Mouse (Mus musculus): ENCODE data around the gene Padi3. TPM values are rescaled to one million over a fixed set of nuclear protein-coding genes. Genes with fewer than 3 reads are reported as not detected.

Gene Padi3
- polyA plus RNA-seq, 1 experiment = 2.8 TPM

- H3K27me3 ChIP-seq (ENCODE audit: control insufficient read depth, insufficient read depth, insufficient read length) = no peaks in the 10 kb centered on the region
- TF ChIP-seq TCF3 (IDR thresholded peaks at IDR 0.05; ENCODE audit: insufficient read length, low read depth) (no peak), CEBPB (IDR thresholded peaks at IDR 0.05; ENCODE audit: insufficient read depth, poor library complexity, severe bottlenecking) (no peak), REST (IDR thresholded peaks at IDR 0.05; ENCODE audit: insufficient read depth, insufficient read length) (no peak), POLR2AphosphoS2 (IDR thresholded peaks at IDR 0.05; ENCODE audit: insufficient read length, low read depth) (no peak), MYOG (IDR thresholded peaks at IDR 0.05; ENCODE audit: control insufficient read depth in 1 of 3, insufficient read depth in 1 of 3, insufficient read length in 2 of 3, low read depth in 2 of 3) (no peak), POLR2A (IDR thresholded peaks at IDR 0.05; ENCODE audit: insufficient read length, low read depth) (no peak), TCF12 (IDR thresholded peaks at IDR 0.05; ENCODE audit: insufficient read depth, poor library complexity, severe bottlenecking) (no peak), USF1 (IDR thresholded peaks at IDR 0.05; ENCODE audit: low read depth) (no peak), SRF (IDR thresholded peaks at IDR 0.05; ENCODE audit: control insufficient read depth, insufficient read length, low read depth) (no peak), MAX (IDR thresholded peaks at IDR 0.05; ENCODE audit: low read depth) (no peak), E2F4 (IDR thresholded peaks at IDR 0.05; ENCODE audit: insufficient read depth) (no peak), MYOD1 (IDR thresholded peaks at IDR 0.05; ENCODE audit: control insufficient read depth in 1 of 3, insufficient read length in 2 of 3, low read depth in 2 of 3) (no peak)
- H3K4me3 ChIP-seq = no peak overlapping the region
- H3ac ChIP-seq (ENCODE audit: control insufficient read depth, insufficient read length) = no peak overlapping the region
- no peaks in the 10 kb centered on the region for H3K79me2 ChIP-seq (ENCODE audit: control insufficient read depth, insufficient read depth)
- H3K36me3 ChIP-seq (ENCODE audit: control insufficient read depth, insufficient read depth) = no peaks in the 10 kb centered on the region
- no peak overlapping the region for H3K4me2 ChIP-seq (ENCODE audit: low read depth)
These were observed 33.3 kb upstream of the Padi3 start for GRCm38 (mm10) chr4:140843670-140844280.

DNA sequence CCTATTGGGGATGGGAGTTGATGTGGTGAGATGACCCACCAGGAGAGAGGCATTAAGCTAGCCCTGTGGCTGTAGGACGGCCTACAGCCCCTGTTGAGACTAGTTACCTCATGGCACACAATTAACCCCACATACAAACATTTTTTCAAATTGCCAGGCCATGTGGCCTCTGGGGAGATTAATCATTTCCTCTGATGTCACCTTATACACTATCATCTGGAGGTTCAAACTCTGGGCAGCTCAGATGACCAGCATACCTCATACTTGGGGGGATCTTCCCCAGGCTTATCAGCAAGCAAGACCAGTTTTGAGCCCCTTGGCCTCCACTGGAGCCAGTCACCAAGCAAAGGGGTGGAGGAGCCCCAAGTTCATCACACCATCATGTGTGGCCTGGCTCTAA lies 32.5 kb upstream of the Padi3 start:
- Histone ChIP-seq H3K79me2 (ENCODE audit: control insufficient read depth, insufficient read depth) (no peaks in the 10 kb centered on the region), H3K4me2 (ENCODE audit: low read depth) (no peak overlapping the region), H3K4me3 (no peak overlapping the region), H3K36me3 (ENCODE audit: control insufficient read depth, insufficient read depth) (no peaks in the 10 kb centered on the region), H3ac (ENCODE audit: control insufficient read depth, insufficient read length) (no peak overlapping the region), H3K27me3 (ENCODE audit: control insufficient read depth, insufficient read depth, insufficient read length) (no peaks in the 10 kb centered on the region)
- TF ChIP-seq MYOG (IDR thresholded peaks at IDR 0.05; ENCODE audit: control insufficient read depth in 1 of 3, insufficient read depth in 1 of 3, insufficient read length in 2 of 3, low read depth in 2 of 3) (no peak), REST (IDR thresholded peaks at IDR 0.05; ENCODE audit: insufficient read depth, insufficient read length) (no peak), USF1 (IDR thresholded peaks at IDR 0.05; ENCODE audit: low read depth) (no peak), MYOD1 (IDR thresholded peaks at IDR 0.05; ENCODE audit: control insufficient read depth in 1 of 3, insufficient read length in 2 of 3, low read depth in 2 of 3) (no peak), TCF3 (IDR thresholded peaks at IDR 0.05; ENCODE audit: insufficient read length, low read depth) (no peak), MAX (IDR thresholded peaks at IDR 0.05; ENCODE audit: low read depth) (no peak), E2F4 (IDR thresholded peaks at IDR 0.05; ENCODE audit: insufficient read depth) (no peak), TCF12 (IDR thresholded peaks at IDR 0.05; ENCODE audit: insufficient read depth, poor library complexity, severe bottlenecking) (no peak)

GRCm38 (mm10) chr4:140837879-140838278 lies 27.4 kb upstream of the Padi3 start:
- TF ChIP-seq MYOD1 (IDR thresholded peaks at IDR 0.05; ENCODE audit: control insufficient read depth in 1 of 3, insufficient read length in 2 of 3, low read depth in 2 of 3) (peak in 1 of 3 experiments; percentile 15), POLR2AphosphoS2 (IDR thresholded peaks at IDR 0.05; ENCODE audit: insufficient read length, low read depth) (no peak), POLR2A (IDR thresholded peaks at IDR 0.05; ENCODE audit: insufficient read length, low read depth) (no peak), TCF12 (IDR thresholded peaks at IDR 0.05; ENCODE audit: insufficient read depth, poor library complexity, severe bottlenecking) (no peak), SRF (IDR thresholded peaks at IDR 0.05; ENCODE audit: control insufficient read depth, insufficient read length, low read depth) (no peak)
- Histone ChIP-seq H3K4me2 (ENCODE audit: low read depth) (no peak overlapping the region), H3K27me3 (ENCODE audit: control insufficient read depth, insufficient read depth, insufficient read length) (no peaks in the 10 kb centered on the region), H3ac (ENCODE audit: control insufficient read depth, insufficient read length) (no peak overlapping the region), H3K36me3 (ENCODE audit: control insufficient read depth, insufficient read depth) (no peaks in the 10 kb centered on the region), H3K4me3 (no peak overlapping the region), H3K79me2 (ENCODE audit: control insufficient read depth, insufficient read depth) (no peaks in the 10 kb centered on the region)

DNA sequence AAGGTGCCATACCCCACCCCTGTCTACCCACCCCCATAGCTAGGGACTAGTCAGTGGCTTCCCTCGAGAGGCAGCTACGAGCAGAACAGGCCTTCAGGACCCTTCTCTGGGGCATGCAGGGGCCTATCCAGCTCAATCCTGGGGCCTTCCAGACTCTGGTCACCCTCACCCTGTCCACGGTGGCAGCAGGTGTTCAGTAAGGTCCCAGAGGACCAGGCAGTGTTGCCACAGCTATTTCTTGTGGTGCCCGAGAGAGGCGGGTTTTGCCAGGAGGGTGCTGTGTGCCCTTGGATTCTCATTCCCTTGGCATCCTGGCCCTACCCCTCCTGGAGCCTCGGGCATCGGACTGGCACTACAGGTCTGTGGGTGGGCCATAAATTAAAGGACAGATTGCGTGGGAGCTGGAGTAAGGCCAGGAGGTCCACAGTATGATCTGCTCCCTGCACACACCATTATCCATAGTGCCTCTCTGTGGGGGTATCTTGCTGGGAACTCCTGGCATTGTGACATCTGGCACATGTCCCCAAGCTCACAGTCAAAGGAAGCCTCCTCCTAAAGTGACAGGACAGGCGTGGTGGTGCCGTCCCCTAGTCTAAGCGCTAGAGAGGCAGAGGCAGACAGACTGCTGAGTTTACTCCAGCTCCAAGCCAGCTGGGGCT lies 25.9 kb upstream of the Padi3 start:
- peak in 1 of 3 experiments; percentile 66 for TF ChIP-seq MYOG (IDR thresholded peaks at IDR 0.05; ENCODE audit: control insufficient read depth in 1 of 3, insufficient read depth in 1 of 3, insufficient read length in 2 of 3, low read depth in 2 of 3)
- no peak for TF ChIP-seq TCF12 (IDR thresholded peaks at IDR 0.05; ENCODE audit: insufficient read depth, poor library complexity, severe bottlenecking)
- TF ChIP-seq MYOD1 (IDR thresholded peaks at IDR 0.05; ENCODE audit: control insufficient read depth in 1 of 3, insufficient read length in 2 of 3, low read depth in 2 of 3) = peak in 1 of 3 experiments; percentile 79
- Histone ChIP-seq H3K4me3 (no peak overlapping the region), H3K36me3 (ENCODE audit: control insufficient read depth, insufficient read depth) (no peaks in the 10 kb centered on the region)

DNA sequence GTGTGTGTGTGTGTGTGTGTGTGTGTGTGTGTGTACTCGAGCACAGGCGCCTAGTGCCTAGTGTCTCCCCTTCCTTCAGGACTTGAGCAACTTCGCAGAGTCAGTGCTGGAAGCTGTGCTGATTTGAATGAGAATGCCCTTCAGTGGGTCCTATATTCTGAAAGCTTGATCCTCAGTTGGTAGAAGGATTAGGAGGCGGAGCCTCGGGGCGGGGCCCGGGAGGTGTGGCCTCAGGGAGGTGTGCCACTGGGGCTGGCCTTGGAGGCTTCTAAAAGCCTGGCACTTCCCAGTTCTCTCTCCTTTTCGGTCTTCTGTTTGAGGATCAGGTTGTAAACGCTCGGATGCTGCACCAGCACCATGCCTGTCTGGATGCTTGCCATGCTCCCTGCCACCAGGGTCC lies 25.2 kb upstream of the Padi3 start:
- no peak overlapping the region for H3K4me3 ChIP-seq
- TF ChIP-seq MAX (IDR thresholded peaks at IDR 0.05; ENCODE audit: low read depth) (no peak), TCF3 (IDR thresholded peaks at IDR 0.05; ENCODE audit: insufficient read length, low read depth) (no peak), TCF12 (IDR thresholded peaks at IDR 0.05; ENCODE audit: insufficient read depth, poor library complexity, severe bottlenecking) (no peak), CEBPB (IDR thresholded peaks at IDR 0.05; ENCODE audit: insufficient read depth, poor library complexity, severe bottlenecking) (no peak), MYOD1 (IDR thresholded peaks at IDR 0.05; ENCODE audit: control insufficient read depth in 1 of 3, insufficient read length in 2 of 3, low read depth in 2 of 3) (no peak), REST (IDR thresholded peaks at IDR 0.05; ENCODE audit: insufficient read depth, insufficient read length) (no peak), MYOG (IDR thresholded peaks at IDR 0.05; ENCODE audit: control insufficient read depth in 1 of 3, insufficient read depth in 1 of 3, insufficient read length in 2 of 3, low read depth in 2 of 3) (no peak)
- peaks cover 5% of the 10 kb centered on the region for H3K27me3 ChIP-seq (ENCODE audit: control insufficient read depth, insufficient read depth, insufficient read length)
- no peak overlapping the region for H3K4me2 ChIP-seq (ENCODE audit: low read depth)
- no peak overlapping the region for H3ac ChIP-seq (ENCODE audit: control insufficient read depth, insufficient read length)
- no peaks in the 10 kb centered on the region for H3K36me3 ChIP-seq (ENCODE audit: control insufficient read depth, insufficient read depth)
- no peaks in the 10 kb centered on the region for H3K79me2 ChIP-seq (ENCODE audit: control insufficient read depth, insufficient read depth)

More for the DNA sequence above, 25.9 kb upstream of the Padi3 start:
- no peaks in the 10 kb centered on the region for H3K79me2 ChIP-seq (ENCODE audit: control insufficient read depth, insufficient read depth)
- H3ac ChIP-seq (ENCODE audit: control insufficient read depth, insufficient read length) = no peak overlapping the region
- peaks cover under 1% of the 10 kb centered on the region for H3K27me3 ChIP-seq (ENCODE audit: control insufficient read depth, insufficient read depth, insufficient read length)
- H3K4me2 ChIP-seq (ENCODE audit: low read depth) = no peak overlapping the region
